Mouse (Mus musculus): ENCODE data around the gene Elf1. TPM values are rescaled to one million over a fixed set of nuclear protein-coding genes. Genes with fewer than 3 reads are reported as not detected.

Gene Elf1
- polyA plus RNA-seq, 1 experiment from 2014 or later, result 3.3 TPM

DNA sequence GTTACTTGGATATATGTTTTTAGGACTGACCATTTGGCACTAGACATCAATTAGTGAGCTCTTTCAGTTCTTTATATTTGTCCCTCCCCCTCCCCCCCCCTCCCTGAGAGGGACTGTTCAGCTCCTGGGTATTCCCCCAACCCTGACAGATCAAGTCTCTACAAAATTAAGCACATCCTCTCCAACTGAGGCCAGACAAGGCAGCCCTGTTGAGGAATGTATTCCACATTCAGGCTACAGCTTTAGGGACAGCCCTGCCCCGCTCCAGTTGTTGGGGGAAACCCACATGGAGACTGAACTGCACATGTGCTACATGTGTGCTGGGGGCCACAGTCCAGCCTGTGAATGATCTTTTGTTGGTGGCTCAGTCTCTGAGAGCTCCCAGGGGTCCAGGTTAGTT, 71.9 kb downstream of the Elf1 start:
- H3K4me3 ChIP-seq, result no peak overlapping the region
- no peak for ATAC-seq (replicated peaks)

DNA sequence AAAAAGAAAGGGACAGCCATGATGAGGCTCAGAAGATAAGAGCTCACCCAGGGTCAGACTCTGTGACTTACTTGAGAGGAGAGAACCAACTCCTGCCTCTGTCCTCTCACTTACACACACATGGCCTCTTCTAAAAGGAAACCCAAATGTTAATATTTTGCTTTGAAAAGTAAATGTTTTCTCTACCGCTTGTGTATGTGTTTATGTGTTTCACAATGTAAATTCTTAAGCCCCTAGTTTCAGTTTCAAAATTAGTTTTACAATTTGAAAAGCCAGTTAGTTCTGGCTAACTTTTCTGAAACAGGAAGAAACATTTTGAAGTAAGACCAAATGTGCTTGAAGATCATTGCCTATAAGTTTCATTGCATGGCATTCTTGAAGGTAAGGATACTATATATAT, 76.8 kb downstream of the Elf1 start:
- Histone ChIP-seq H3K4me3 (no peak overlapping the region), H3K9ac (replicated peaks) (no peak overlapping the region), H3K36me3 (no peaks in the 10 kb centered on the region), H3K4me2 (replicated peaks) (no peak overlapping the region), H3K9me3 (no peaks in the 10 kb centered on the region), H3K27ac (replicated peaks) (no peak overlapping the region), H3K4me1 (no peaks in the 10 kb centered on the region), H3K27me3 (no peaks in the 10 kb centered on the region)
- ATAC-seq (replicated peaks), result no peak
- WGBS, result 90% methylated on average over 1 of the region's 1 CpGs

More for the DNA sequence above, 71.9 kb downstream of the Elf1 start:
- Histone ChIP-seq H3K27me3 (no peaks in the 10 kb centered on the region), H3K36me3 (no peaks in the 10 kb centered on the region), H3K9ac (replicated peaks) (no peak overlapping the region), H3K27ac (replicated peaks) (no peak overlapping the region), H3K4me2 (replicated peaks) (no peak overlapping the region), H3K9me3 (no peaks in the 10 kb centered on the region), H3K4me1 (no peaks in the 10 kb centered on the region)
- WGBS, result 100% methylated on average over 1 of the region's 1 CpGs

DNA sequence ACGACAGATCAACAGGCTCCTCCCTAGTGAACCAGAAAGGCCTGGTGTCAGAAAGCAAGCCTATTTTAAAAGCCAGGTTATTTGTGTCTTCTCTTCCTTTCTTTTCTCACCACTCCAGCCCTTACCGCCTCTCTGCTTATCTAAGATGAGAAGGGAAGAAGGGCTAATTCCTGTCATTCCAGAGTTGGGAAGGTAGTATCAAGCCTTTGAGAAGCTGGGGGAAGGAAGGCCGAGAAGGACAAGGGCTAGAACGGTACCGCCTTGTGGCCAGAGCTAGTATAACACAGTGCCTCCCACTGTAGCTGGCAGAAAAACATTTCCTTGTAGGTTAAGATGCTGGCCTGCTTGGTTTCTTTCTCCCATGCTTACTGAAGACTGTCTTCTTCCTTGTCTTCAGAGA, 81.8 kb downstream of the Elf1 start:
- 33% methylated on average over 5 of the region's 5 CpGs for WGBS
- no peak overlapping the region for H3K9ac ChIP-seq (replicated peaks)
- H3K4me3 ChIP-seq, result no peak overlapping the region
- no peaks in the 10 kb centered on the region for H3K4me1 ChIP-seq
- no peak for ATAC-seq (replicated peaks)
- H3K27me3 ChIP-seq, result no peaks in the 10 kb centered on the region
- H3K36me3 ChIP-seq, result no peaks in the 10 kb centered on the region
- H3K27ac ChIP-seq (replicated peaks), result no peak overlapping the region
- no peak overlapping the region for H3K4me2 ChIP-seq (replicated peaks)
- H3K9me3 ChIP-seq, result no peaks in the 10 kb centered on the region

DNA sequence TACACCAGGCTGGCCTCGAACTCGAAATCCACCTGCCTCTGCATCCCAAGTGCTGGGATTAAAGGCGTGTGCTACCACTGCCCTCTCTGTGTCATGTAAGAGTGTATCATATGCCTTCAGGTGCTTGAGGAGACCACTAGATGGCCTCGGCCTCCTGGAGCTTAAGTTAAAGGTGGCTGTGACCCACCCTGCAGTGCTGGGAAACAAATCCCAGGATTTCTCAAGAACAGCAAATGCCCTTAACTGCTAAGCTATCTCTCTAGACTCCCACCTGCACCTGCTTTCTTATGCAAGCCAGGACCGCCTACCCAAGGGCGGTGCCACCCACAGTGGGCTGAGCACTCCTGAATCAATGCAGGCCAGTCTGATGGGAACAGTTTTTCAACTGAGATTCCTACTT, 83.8 kb downstream of the Elf1 start:
- ATAC-seq (replicated peaks), result no peak
- 66% methylated on average over 6 of the region's 6 CpGs for WGBS
- Histone ChIP-seq H3K36me3 (no peaks in the 10 kb centered on the region), H3K9me3 (no peaks in the 10 kb centered on the region), H3K9ac (replicated peaks) (no peak overlapping the region), H3K27ac (replicated peaks) (no peak overlapping the region), H3K4me3 (no peak overlapping the region), H3K4me1 (no peaks in the 10 kb centered on the region), H3K4me2 (replicated peaks) (no peak overlapping the region), H3K27me3 (no peaks in the 10 kb centered on the region)

- Histone ChIP-seq H3K9ac (replicated peaks) (no peak overlapping the region), H3K4me3 (no peak overlapping the region), H3K9me3 (no peaks in the 10 kb centered on the region), H3K36me3 (no peaks in the 10 kb centered on the region), H3K27me3 (no peaks in the 10 kb centered on the region), H3K4me1 (no peaks in the 10 kb centered on the region), H3K27ac (replicated peaks) (no peak overlapping the region), H3K4me2 (replicated peaks) (no peak overlapping the region)
- no peak for ATAC-seq (replicated peaks)
- 94% methylated on average over 13 of the region's 13 CpGs for WGBS
Observed at GRCm38 (mm10) chr14:79573482-79574191, 92.6 kb downstream of the Elf1 start.

DNA sequence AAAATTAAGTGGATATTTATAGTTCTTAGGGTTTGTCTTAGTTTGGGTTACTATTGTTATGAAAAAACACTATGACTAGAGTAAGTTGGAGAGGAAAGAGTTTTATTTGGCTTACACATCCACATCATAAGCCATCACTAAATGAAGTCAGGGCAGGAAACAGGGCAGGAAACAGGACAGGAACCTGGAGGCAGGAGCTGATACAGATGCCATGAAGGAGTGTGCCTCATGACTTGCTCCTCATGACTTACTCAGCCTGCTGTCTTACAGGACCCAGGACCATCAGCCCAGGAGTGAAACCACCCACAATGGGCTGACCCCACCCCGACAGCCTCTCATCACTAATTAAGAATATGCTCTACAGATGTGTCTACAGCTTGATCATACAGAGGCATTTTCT, 93.4 kb downstream of the Elf1 start:
- no peak overlapping the region for H3K4me3 ChIP-seq
- WGBS, result 76% methylated on average over 1 of the region's 1 CpGs
- no peak overlapping the region for H3K4me2 ChIP-seq (replicated peaks)
- no peaks in the 10 kb centered on the region for H3K4me1 ChIP-seq
- H3K9ac ChIP-seq (replicated peaks), result no peak overlapping the region
- ATAC-seq (replicated peaks), result no peak
- H3K27ac ChIP-seq (replicated peaks), result no peak overlapping the region
- H3K36me3 ChIP-seq, result no peaks in the 10 kb centered on the region
- no peaks in the 10 kb centered on the region for H3K9me3 ChIP-seq
- no peaks in the 10 kb centered on the region for H3K27me3 ChIP-seq

DNA sequence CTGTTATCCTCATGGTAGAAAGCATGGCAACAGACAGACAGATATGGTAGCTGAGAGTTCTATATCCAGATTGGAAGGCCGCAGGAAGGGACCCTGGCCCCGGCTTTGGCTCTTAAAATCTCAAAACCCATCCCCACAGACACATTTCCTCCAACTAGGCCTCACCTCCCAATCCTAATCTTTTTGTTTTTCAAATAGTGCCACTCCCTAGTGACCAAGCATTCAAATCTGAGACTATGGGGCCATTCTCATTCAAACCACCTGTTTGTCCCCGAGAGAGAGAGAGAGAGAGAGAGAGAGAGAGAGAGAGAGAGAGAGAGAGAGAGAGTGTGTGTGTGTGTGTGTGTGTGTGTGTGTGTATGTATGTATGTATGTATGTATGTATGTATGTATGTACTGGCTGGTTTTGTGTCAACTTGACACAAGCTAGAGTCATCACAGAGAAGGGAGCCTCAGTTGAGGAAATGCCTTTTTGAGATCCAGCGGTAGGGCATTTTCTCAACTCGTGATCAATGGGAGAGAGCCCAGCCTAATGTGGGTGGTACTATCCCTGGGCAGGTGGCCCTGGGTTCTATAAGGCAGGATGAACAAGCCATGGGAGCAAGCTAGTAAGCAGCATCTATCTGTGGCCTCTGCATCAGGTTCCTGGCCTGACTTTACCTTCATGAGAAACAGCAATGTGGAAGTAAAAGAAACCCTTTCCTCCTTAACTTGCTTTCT, 102.7 kb downstream of the Elf1 start:
- 83% methylated on average over 5 of the region's 5 CpGs for WGBS
- Histone ChIP-seq H3K4me2 (replicated peaks) (no peak overlapping the region), H3K27me3 (no peaks in the 10 kb centered on the region), H3K36me3 (no peaks in the 10 kb centered on the region), H3K9ac (replicated peaks) (no peak overlapping the region), H3K4me3 (no peak overlapping the region), H3K4me1 (peaks cover 8% of the 10 kb centered on the region), H3K27ac (replicated peaks) (no peak overlapping the region), H3K9me3 (no peaks in the 10 kb centered on the region)
- no peak for ATAC-seq (replicated peaks)

GRCm38 (mm10) chr14:79586499-79587138, 105.6 kb downstream of the Elf1 start:
- peak overlapping the region; percentile 63 for H3K9ac ChIP-seq (replicated peaks)
- no peaks in the 10 kb centered on the region for H3K9me3 ChIP-seq
- H3K27me3 ChIP-seq, result no peaks in the 10 kb centered on the region
- 41% methylated on average over 16 of the region's 16 CpGs for WGBS
- no peak for ATAC-seq (replicated peaks)
- peaks cover 18% of the 10 kb centered on the region for H3K4me1 ChIP-seq
- H3K4me3 ChIP-seq, result peak overlapping the region; percentile 59
- peak overlapping the region; percentile 98 for H3K27ac ChIP-seq (replicated peaks)
- H3K4me2 ChIP-seq (replicated peaks), result peak overlapping the region; percentile 88
- no peaks in the 10 kb centered on the region for H3K36me3 ChIP-seq

DNA sequence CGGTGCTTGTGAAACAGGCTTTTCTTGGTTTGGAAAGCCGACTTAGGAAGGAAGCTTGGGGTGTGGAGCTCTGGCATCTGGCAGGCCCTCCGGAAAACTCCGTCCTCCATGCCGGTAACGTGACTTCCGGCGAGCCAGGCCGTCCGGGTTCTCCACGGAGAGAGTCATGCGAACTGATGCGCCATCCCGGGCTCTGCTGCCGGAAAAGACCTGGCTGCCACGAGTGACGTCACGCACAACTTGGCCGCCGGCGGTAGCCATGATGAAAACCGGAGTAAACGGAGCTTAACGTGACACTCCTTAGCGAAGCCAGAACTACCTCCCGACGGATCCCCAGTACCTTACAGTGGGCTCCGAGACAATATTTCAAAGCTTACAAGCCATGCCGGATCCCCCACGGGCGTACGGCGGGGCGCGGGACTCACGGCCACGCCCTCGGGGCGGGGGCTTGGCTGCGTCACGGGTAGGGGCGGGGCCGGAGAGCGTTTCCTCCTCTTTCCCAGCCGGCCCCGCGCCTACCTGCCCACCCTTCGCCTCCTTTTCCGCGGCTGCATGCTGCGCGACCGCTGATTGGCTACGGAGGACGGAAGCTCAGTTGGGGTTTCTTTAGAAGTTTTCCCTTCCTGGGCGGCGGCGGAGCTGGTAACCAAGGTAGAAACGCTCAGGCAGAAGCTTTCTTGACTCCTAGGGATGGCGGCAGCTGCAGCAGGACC, 106.3 kb downstream of the Elf1 start, which contains the start of gene Sugt1:
Gene Sugt1 (plus strand): TSS at position 553 of the 713 bp plus-strand sequence.
- H3K9me3 ChIP-seq, result no peaks in the 10 kb centered on the region
- H3K4me3 ChIP-seq, result peak within 1 kb of the TSS; percentile 59
- ATAC-seq (replicated peaks), result peak; percentile 98
- under 1% methylated on average over 60 of the region's 60 CpGs for WGBS
- no peaks in the 10 kb centered on the region for H3K36me3 ChIP-seq
- peak within 1 kb of the TSS; percentile 88 for H3K4me2 ChIP-seq (replicated peaks)
- H3K27me3 ChIP-seq, result no peaks in the 10 kb centered on the region
- H3K27ac ChIP-seq (replicated peaks), result peak within 1 kb of the TSS; percentile 98
- peaks cover 18% of the 10 kb centered on the region for H3K4me1 ChIP-seq
- peak within 1 kb of the TSS; percentile 63 for H3K9ac ChIP-seq (replicated peaks)

GRCm38 (mm10) chr14:79587852-79588229, 106.8 kb downstream of the Elf1 start:
- Histone ChIP-seq H3K27me3 (no peaks in the 10 kb centered on the region), H3K27ac (replicated peaks) (peak overlapping the region; percentile 98), H3K4me3 (peak overlapping the region; percentile 59), H3K36me3 (no peaks in the 10 kb centered on the region), H3K9me3 (no peaks in the 10 kb centered on the region), H3K4me2 (replicated peaks) (peak overlapping the region; percentile 88), H3K4me1 (peaks cover 18% of the 10 kb centered on the region), H3K9ac (replicated peaks) (peak overlapping the region; percentile 63)
- WGBS, result 1% methylated on average over 9 of the region's 9 CpGs
- peak; percentile 57 for ATAC-seq (replicated peaks)

GRCm38 (mm10) chr14:79588534-79588951, 107.5 kb downstream of the Elf1 start:
- H3K4me3 ChIP-seq, result peak overlapping the region; percentile 59
- no peak for ATAC-seq (replicated peaks)
- peaks cover 18% of the 10 kb centered on the region for H3K4me1 ChIP-seq
- peak overlapping the region; percentile 88 for H3K4me2 ChIP-seq (replicated peaks)
- H3K9ac ChIP-seq (replicated peaks), result peak overlapping the region; percentile 63; the same call in 1 of the 2 replicates
- no peak overlapping the region for H3K27ac ChIP-seq (replicated peaks)
- no peaks in the 10 kb centered on the region for H3K27me3 ChIP-seq
- H3K36me3 ChIP-seq, result no peaks in the 10 kb centered on the region
- 89% methylated on average over 9 of the region's 9 CpGs for WGBS
- no peaks in the 10 kb centered on the region for H3K9me3 ChIP-seq

DNA sequence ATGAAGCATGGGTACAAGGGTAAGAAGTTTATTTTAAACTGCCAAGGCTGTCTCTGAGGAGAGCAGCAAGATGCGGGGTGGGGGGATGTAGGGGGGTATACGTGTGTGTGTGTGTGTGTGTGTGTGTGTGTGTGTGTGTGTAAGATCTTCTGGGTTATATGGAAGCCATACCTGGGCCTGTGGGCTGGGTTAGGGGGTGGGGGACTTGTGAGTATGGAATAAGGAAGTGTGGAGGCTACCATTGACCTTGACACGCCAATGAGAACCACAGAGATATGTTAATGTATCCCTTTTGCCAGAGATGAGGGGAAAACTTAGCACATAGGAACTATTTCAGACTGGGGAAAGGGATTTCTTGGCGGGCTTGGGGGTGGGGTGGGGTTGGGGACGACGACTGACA, 108.4 kb downstream of the Elf1 start:
- no peaks in the 10 kb centered on the region for H3K9me3 ChIP-seq
- H3K4me2 ChIP-seq (replicated peaks), result 0 out of 2 replicates have a peak overlapping the region, but pooled peaks have one; percentile 88
- H3K4me1 ChIP-seq, result peaks cover 18% of the 10 kb centered on the region
- H3K27ac ChIP-seq (replicated peaks), result no peak overlapping the region
- 92% methylated on average over 6 of the region's 6 CpGs for WGBS
- no peak overlapping the region for H3K4me3 ChIP-seq
- no peak overlapping the region for H3K9ac ChIP-seq (replicated peaks)
- no peak for ATAC-seq (replicated peaks)
- H3K27me3 ChIP-seq, result no peaks in the 10 kb centered on the region
- no peaks in the 10 kb centered on the region for H3K36me3 ChIP-seq
